ENCODE assay signal across 8 mouse cellular contexts in the genomic region with DNA sequence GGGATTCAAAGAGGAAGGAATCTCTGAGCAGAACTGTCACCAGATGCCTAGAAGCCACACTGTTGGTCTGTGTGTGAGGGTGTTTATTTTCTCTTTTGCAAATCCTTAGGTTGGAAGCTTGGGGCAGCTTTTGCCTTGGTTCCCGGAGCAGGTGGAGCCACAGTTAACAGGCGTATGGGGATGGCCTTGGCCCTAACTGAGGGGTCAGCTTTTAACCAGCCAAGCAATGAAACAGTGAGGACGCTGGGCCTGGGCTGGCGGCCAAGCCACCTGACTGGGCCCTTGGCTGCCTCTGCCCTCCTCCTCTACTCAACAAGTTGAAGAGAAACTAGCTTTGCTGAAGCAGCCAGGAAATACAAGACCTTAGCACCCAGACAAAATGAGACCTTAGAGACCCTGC. TPM values are rescaled to one million over a fixed set of nuclear protein-coding genes. Genes with fewer than 3 reads are reported as not detected.
DNase-seq lines count a peak whose midpoint lies in the region; ATAC-seq and TF ChIP-seq lines count a peak whose summit lies in the region.

A gene (minus strand): TSS at position 105 of the 400 bp plus-strand sequence.

- H3K4me2 ChIP-seq in forebrain, embryonic 12.5 days, result no peak within 1 kb of the TSS
- no peak within 1 kb of the TSS for H3K4me2 ChIP-seq in forebrain, embryonic 11.5 days (ENCODE audit: low read depth, low read length, severe bottlenecking)
- H3K4me2 ChIP-seq in kidney, postnatal 0 days (ENCODE audit: low read length), result peak within 1 kb of the TSS; percentile 54

- peaks cover 10% of the 10 kb centered on the region; the same call in 1 of the 2 replicates for H3K79me2 ChIP-seq in liver, adult 2 months (ENCODE audit: control insufficient read depth, insufficient read depth, low read length)

- H3K4me3 ChIP-seq in forebrain, embryonic 12.5 days (replicated peaks), result no peak within 1 kb of the TSS
- H3K4me3 ChIP-seq in forebrain, embryonic 11.5 days (ENCODE audit: low read depth, low read length), result no peak within 1 kb of the TSS
- peak within 1 kb of the TSS; percentile 6; the same call in 1 of the 2 replicates for H3K4me3 ChIP-seq in heart, embryonic 10.5 days
- peak within 1 kb of the TSS; percentile 24 for H3K4me3 ChIP-seq in kidney, postnatal 0 days (replicated peaks; ENCODE audit: low read depth, low read length)
- H3K4me3 ChIP-seq in liver, adult 2 months (ENCODE audit: insufficient read depth, low read depth, low read length), result peak within 1 kb of the TSS; percentile 64

- no peak for DNase-seq in forebrain, embryonic 11.5 days (ENCODE audit: low spot score)
- DNase-seq in cerebellum, postnatal 25 days, result peak; percentile 72 to 83
- no peak for DNase-seq in heart, embryonic 10.5 days (ENCODE audit: low spot score)
- peak; percentile 68 for DNase-seq in kidney, postnatal 0 days (ENCODE audit: low spot score)
- peak; percentile 96 for DNase-seq in liver, adult 2 months (ENCODE audit: extremely low read depth, low read depth, low spot score)
- peak; percentile 60 for DNase-seq in right cerebral cortex, postnatal 14 days
- no peak for DNase-seq in thymus, postnatal 25 days

- peak within 1 kb of the TSS; percentile 26; the same call in 1 of the 2 replicates for H3K27ac ChIP-seq in forebrain, embryonic 12.5 days
- H3K27ac ChIP-seq in forebrain, embryonic 11.5 days (ENCODE audit: low read depth, low read length), result no peak within 1 kb of the TSS
- H3K27ac ChIP-seq in heart, embryonic 10.5 days, result peak within 1 kb of the TSS; percentile 32
- peak within 1 kb of the TSS; percentile 97 for H3K27ac ChIP-seq in kidney, postnatal 0 days
- H3K27ac ChIP-seq in liver, adult 2 months (replicated peaks; ENCODE audit: insufficient read depth, low read depth, low read length), result peak within 1 kb of the TSS; percentile 98

- TF ChIP-seq POLR2A in liver, adult 2 months (IDR thresholded peaks at IDR 0.05; ENCODE audit: extremely low read depth, insufficient read depth, low read length), result no peak

- no peaks in the 10 kb centered on the region for H3K36me3 ChIP-seq in forebrain, embryonic 12.5 days (replicated peaks)
- H3K36me3 ChIP-seq in forebrain, embryonic 11.5 days (ENCODE audit: control insufficient read depth, insufficient read depth, low read length), result no peaks in the 10 kb centered on the region
- no peaks in the 10 kb centered on the region for H3K36me3 ChIP-seq in heart, embryonic 10.5 days
- no peaks in the 10 kb centered on the region for H3K36me3 ChIP-seq in kidney, postnatal 0 days (ENCODE audit: insufficient read depth, low read length)
- H3K36me3 ChIP-seq in liver, adult 2 months (ENCODE audit: control insufficient read depth, insufficient read depth, low read length), result no peaks in the 10 kb centered on the region

- WGBS in forebrain, embryonic 12.5 days, result 60% methylated on average over 4 of the region's 4 CpGs
- 44% methylated on average over 4 of the region's 4 CpGs for WGBS in forebrain, embryonic 11.5 days
- 40% methylated on average over 4 of the region's 4 CpGs for WGBS in heart, embryonic 10.5 days
- WGBS in kidney, postnatal 0 days, result 17% methylated on average over 4 of the region's 4 CpGs
- WGBS in liver, adult 2 months, result 11% methylated on average over 4 of the region's 4 CpGs

- no peak for TF ChIP-seq CTCF in kidney, postnatal 0 days (IDR thresholded peaks at IDR 0.05; ENCODE audit: low read depth)
- TF ChIP-seq CTCF in liver, adult 2 months (IDR thresholded peaks at IDR 0.05; ENCODE audit: low read depth, low read length), result no peak

- ATAC-seq in forebrain, embryonic 12.5 days (ENCODE audit: low FRiP score), result no peak
- ATAC-seq in forebrain, embryonic 11.5 days (replicated peaks; ENCODE audit: low FRiP score), result no peak
- peak; percentile 89 for ATAC-seq in kidney, postnatal 0 days (replicated peaks; ENCODE audit: low FRiP score, low read depth)

- no peak within 1 kb of the TSS for H3K9ac ChIP-seq in forebrain, embryonic 12.5 days
- H3K9ac ChIP-seq in forebrain, embryonic 11.5 days (ENCODE audit: low read length), result no peak within 1 kb of the TSS
- H3K9ac ChIP-seq in kidney, postnatal 0 days (ENCODE audit: low read depth, low read length), result peak within 1 kb of the TSS; percentile 50
- peak within 1 kb of the TSS; percentile 73 for H3K9ac ChIP-seq in liver, adult 2 months (ENCODE audit: low read depth, low read length)

- peaks cover 12% of the 10 kb centered on the region for H3K4me1 ChIP-seq in forebrain, embryonic 12.5 days
- peaks cover 4% of the 10 kb centered on the region; the same call in 1 of the 2 replicates for H3K4me1 ChIP-seq in forebrain, embryonic 11.5 days (replicated peaks; ENCODE audit: control insufficient read depth, insufficient read depth, low read length)
- peaks cover 17% of the 10 kb centered on the region for H3K4me1 ChIP-seq in heart, embryonic 10.5 days
- H3K4me1 ChIP-seq in kidney, postnatal 0 days (replicated peaks; ENCODE audit: insufficient read depth, low read length), result peaks cover 8% of the 10 kb centered on the region
- peaks cover 25% of the 10 kb centered on the region for H3K4me1 ChIP-seq in liver, adult 2 months (ENCODE audit: control insufficient read depth, insufficient read depth, low read length)

- H3K27me3 ChIP-seq in forebrain, embryonic 12.5 days, result peaks cover 10% of the 10 kb centered on the region; the same call in 1 of the 2 replicates
- no peaks in the 10 kb centered on the region for H3K27me3 ChIP-seq in forebrain, embryonic 11.5 days (ENCODE audit: control insufficient read depth, insufficient read depth, low read length)
- peaks cover 37% of the 10 kb centered on the region for H3K27me3 ChIP-seq in heart, embryonic 10.5 days (ENCODE audit: insufficient read depth, poor library complexity, severe bottlenecking)
- H3K27me3 ChIP-seq in kidney, postnatal 0 days (ENCODE audit: insufficient read depth, low read length), result no peaks in the 10 kb centered on the region
- H3K27me3 ChIP-seq in liver, adult 2 months (ENCODE audit: control insufficient read depth, insufficient read depth, low read length), result no peaks in the 10 kb centered on the region

- H3K9me3 ChIP-seq in forebrain, embryonic 12.5 days, result no peaks in the 10 kb centered on the region
- no peaks in the 10 kb centered on the region for H3K9me3 ChIP-seq in forebrain, embryonic 11.5 days (ENCODE audit: control insufficient read depth, low read length)
- H3K9me3 ChIP-seq in heart, embryonic 10.5 days, result no peaks in the 10 kb centered on the region
- H3K9me3 ChIP-seq in kidney, postnatal 0 days (replicated peaks; ENCODE audit: low read length), result no peaks in the 10 kb centered on the region

RNA-seq across cellular contexts. Expression of the gene that starts here (rescaled TPM):
- polyA plus RNA-seq in forebrain, embryonic 12.5 days (2016; fragmentation: Nextera tagmentation; extraction: Ambion mirVana), result 0.18 and 0.20 TPM in 2 replicates
- 0.03 and 0.17 TPM in 2 replicates for polyA plus RNA-seq in forebrain, embryonic 11.5 days (2014; fragmentation: Nextera tagmentation; extraction: Ambion mirVana)
- 0.06 and 0.09 TPM in 2 replicates for polyA plus RNA-seq in heart, embryonic 10.5 days (2016; fragmentation: Nextera tagmentation; extraction: Ambion mirVana)
- polyA plus RNA-seq in kidney, postnatal 0 days (2015; fragmentation: Nextera tagmentation; extraction: Ambion mirVana), result 8.9 and 9.3 TPM in 2 replicates
- total RNA-seq in liver, adult 2 months (2014; rRNA removed), result 5.2 and 6.8 TPM in 2 replicates
- polyA plus RNA-seq in liver, adult 2 months (2012; rRNA removed), result 4.4 and 7.8 TPM in 2 replicates

Comparison
In these comparisons a context has a peak if more than half of its experiments do, and no peak if none do; other contexts are left out.
1. H3K4me3 ChIP-seq: peak in heart, embryonic 10.5 days (single experiment), kidney, postnatal 0 days (single experiment) and liver, adult 2 months (single experiment); none in forebrain, embryonic 12.5 days (single experiment) and forebrain, embryonic 11.5 days (single experiment).
2. H3K9ac ChIP-seq: peak in kidney, postnatal 0 days (single experiment) and liver, adult 2 months (single experiment); none in forebrain, embryonic 12.5 days (single experiment) and forebrain, embryonic 11.5 days (single experiment).
3. DNase-seq: peak in cerebellum, postnatal 25 days (2 of 2), kidney, postnatal 0 days (single experiment), liver, adult 2 months (single experiment) and right cerebral cortex, postnatal 14 days (single experiment); none in forebrain, embryonic 11.5 days (single experiment), heart, embryonic 10.5 days (single experiment) and thymus, postnatal 25 days (single experiment).